Mouse (Mus musculus) spleen, postnatal 36 days (tissue): ENCODE results near the gene Gmds.

ENCODE experiments used
- DNase-seq, 2 experiments: peaks; one replicate each; pipeline ENCODE4 v3.0.0; 2022; ENCODE audit warnings: low spot score in 2 of 2, mixed read lengths in 1 of 2

The Gmds gene

GRCm38 (mm10) chr13:31956112-31956511, 382.4 kb downstream of the Gmds start:
- no peak for DNase-seq

- DNase-seq, result no peak
These were observed 383.4 kb downstream of the Gmds start for GRCm38 (mm10) chr13:31955171-31955570.

- no peak for DNase-seq
These were observed 393.8 kb downstream of the Gmds start for GRCm38 (mm10) chr13:31944676-31945210.

GRCm38 (mm10) chr13:31943482-31944275, 394.9 kb downstream of the Gmds start:
- no peak for DNase-seq

GRCm38 (mm10) chr13:31929299-31929698, 409.2 kb downstream of the Gmds start:
- DNase-seq, result no peak

GRCm38 (mm10) chr13:31926599-31926998, 411.9 kb downstream of the Gmds start:
- DNase-seq, result no peak

GRCm38 (mm10) chr13:31924506-31924905, 414.0 kb downstream of the Gmds start:
- DNase-seq, result peak in 1 of 2 experiments; percentile 6

- no peak for DNase-seq
These were observed 418.8 kb downstream of the Gmds start for GRCm38 (mm10) chr13:31919716-31920115.

GRCm38 (mm10) chr13:31917387-31917786, 421.2 kb downstream of the Gmds start:
- DNase-seq, result no peak

- no peak for DNase-seq
These were observed 422.8 kb downstream of the Gmds start for GRCm38 (mm10) chr13:31915748-31916147.

GRCm38 (mm10) chr13:31914901-31915587, 423.5 kb downstream of the Gmds start:
- no peak for DNase-seq

- DNase-seq, result no peak
These were observed 426.6 kb downstream of the Gmds start for GRCm38 (mm10) chr13:31911956-31912355.

- DNase-seq, result no peak
These were observed 427.2 kb downstream of the Gmds start for GRCm38 (mm10) chr13:31911362-31911761.

- no peak for DNase-seq
These were observed 429.5 kb downstream of the Gmds start for GRCm38 (mm10) chr13:31909031-31909430.

- DNase-seq, result no peak
These were observed 432.0 kb downstream of the Gmds start for GRCm38 (mm10) chr13:31906514-31906913.

GRCm38 (mm10) chr13:31900191-31900590, 438.3 kb downstream of the Gmds start:
- no peak for DNase-seq

GRCm38 (mm10) chr13:31899392-31899791, 439.1 kb downstream of the Gmds start:
- no peak for DNase-seq

- no peak for DNase-seq
These were observed 441.0 kb downstream of the Gmds start for GRCm38 (mm10) chr13:31897493-31897892.

GRCm38 (mm10) chr13:31894511-31894910, 444.0 kb downstream of the Gmds start:
- no peak for DNase-seq

- no peak for DNase-seq
These were observed 445.5 kb downstream of the Gmds start for GRCm38 (mm10) chr13:31892913-31893514.

- DNase-seq, result no peak
These were observed 450.0 kb downstream of the Gmds start for GRCm38 (mm10) chr13:31888500-31888899.

GRCm38 (mm10) chr13:31885769-31886168, 452.8 kb downstream of the Gmds start:
- no peak for DNase-seq
